Mouse (Mus musculus) lung, postnatal 36 days (tissue): ENCODE results near the gene Prpf4b.
"Not testable (repeated sequence)": the region's sequence is repeated elsewhere in the genome, so short reads cannot be mapped to it uniquely, and the experiment has no call there.

Experiments
- DNase-seq: peaks from one replicate; pipeline ENCODE4 v3.0.0; 2022; ENCODE audit warnings: mixed read lengths

Gene Prpf4b

GRCm38 (mm10) chr13:34942370-34942769, 67.3 kb downstream of the Prpf4b start:
- no peak for DNase-seq

DNA sequence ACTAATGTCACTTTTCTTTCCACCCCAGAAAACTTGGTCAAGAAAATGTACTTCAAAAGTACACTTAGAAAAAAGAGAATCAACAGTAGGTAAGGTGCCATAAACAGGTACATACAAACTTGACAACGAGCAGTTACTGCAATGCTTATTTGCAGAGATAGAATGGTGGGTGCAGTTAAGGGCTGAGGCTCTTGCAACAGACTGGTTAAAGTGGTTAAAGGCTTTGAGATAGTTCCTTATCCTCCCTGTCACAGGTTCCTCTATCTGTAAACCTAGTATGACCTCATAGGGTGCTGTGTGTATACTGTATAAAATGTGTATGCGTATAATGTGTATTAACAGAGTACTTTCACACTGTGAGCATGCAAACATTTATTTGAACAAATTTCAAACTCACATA, 76.3 kb downstream of the Prpf4b start:
- not testable (repeated sequence) for DNase-seq
